Mouse (Mus musculus) frontal cortex, adult (tissue): ENCODE measurements around the gene Engase.
A peak's percentile ranks its signal among the peaks of the same experiment; 100 is the strongest.

Source experiments
- ATAC-seq: cut with Nextera tagmentation; 2 replicates; pipeline ENCODE4 v1.9.2; 2017; ENCODE audit warnings: mild to moderate bottlenecking, moderate library complexity, mixed read lengths; ENCODE audit not compliant: low TSS enrichment

Engase gene

DNA sequence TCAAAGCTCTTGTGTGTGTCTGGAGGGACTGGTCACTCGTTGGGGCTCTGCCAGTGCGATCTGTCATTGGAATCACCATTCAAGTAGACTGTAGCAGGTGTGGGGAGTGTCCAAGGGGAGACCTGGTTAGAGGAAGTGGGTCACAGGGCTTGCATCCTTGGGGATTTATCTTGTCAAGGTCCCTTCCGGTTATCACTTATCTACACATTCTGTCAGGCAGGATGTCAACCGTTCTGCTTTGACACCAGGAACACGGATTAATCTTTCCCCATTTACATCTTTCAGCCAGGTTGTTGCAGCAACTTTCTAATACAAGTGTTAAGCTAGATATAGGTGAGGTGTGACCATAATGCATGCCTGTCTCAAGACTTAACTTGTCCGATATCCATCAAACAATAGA lies 20.8 kb upstream of the Engase start:
- no peak for ATAC-seq

DNA sequence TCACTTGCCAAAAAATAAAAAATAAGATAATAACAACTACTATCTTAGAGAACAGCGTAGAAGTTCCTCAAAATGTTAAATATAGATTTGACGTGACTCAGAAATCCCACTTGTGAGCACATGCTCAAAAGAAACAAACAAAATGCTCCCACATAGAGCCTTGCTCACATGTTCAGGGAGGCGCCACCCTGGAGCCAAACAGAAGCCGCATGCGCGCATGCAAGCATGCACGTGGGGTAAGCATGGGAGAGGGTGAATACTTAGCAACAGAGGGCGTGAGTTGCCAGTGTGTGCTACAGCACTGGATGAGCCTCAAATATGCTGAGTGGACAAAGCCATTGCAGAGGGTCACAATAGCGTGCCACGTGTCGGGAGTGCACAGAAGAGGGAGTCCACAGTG lies 19.7 kb upstream of the Engase start:
- ATAC-seq: peak; percentile 88

DNA sequence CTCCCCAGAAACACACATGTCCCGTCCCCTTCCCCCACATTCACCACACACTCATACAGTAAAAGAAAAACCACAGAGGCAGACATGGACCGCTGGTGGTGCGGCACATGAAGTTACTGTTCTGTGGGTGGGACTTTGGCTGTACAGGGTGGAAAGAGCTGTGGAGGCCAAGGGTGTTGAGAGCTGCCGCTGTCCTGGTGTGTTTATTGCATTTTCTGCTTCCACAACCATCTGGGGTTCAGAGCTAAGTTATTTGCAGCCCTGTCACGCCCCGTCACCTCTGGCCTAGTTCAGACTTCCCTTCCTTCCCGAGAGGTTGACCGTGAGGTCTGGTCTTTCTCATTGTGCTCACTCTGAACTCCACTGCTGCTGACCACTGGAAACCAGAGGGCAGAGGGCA lies 17.6 kb upstream of the Engase start:
- no peak for ATAC-seq

DNA sequence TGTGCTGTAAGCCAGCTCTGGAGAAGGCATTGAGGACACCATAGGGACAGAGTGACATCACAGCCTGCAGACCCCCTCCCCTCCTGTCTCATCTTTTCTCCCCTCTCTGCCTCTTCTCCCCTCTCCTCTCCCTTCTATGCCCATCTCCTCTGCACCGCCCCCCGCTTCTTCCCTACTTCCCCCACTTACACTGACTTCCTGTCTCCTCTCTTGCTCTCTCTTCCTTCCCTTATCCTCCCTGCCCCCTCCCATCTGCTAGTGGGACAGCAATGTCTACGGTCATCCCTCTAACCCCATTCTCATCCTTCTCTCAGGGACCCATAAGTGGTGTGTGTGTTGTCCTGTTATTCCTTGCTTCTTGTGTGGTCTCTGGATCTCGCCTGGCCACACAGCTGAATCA lies 17.1 kb upstream of the Engase start:
- no peak for ATAC-seq

DNA sequence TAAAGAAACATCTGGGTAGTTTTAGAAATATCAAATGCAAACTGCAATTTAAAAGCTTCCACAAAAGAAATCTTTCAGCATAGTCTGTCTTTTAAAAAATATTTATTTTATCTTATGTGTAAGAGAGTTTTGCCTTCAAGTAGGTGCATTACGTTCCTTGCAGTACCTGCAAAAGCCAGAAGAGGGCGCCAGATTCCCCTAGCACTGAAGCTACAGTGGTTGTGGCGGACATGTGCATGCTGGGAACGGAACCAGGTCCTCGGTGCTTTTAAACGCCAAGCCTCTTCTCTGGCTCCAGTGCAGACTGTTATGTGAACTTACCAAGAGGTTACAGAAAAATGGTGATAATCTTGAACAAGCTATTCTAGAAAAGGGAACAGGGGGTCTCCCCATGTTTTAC lies 16.3 kb upstream of the Engase start:
- no peak for ATAC-seq

DNA sequence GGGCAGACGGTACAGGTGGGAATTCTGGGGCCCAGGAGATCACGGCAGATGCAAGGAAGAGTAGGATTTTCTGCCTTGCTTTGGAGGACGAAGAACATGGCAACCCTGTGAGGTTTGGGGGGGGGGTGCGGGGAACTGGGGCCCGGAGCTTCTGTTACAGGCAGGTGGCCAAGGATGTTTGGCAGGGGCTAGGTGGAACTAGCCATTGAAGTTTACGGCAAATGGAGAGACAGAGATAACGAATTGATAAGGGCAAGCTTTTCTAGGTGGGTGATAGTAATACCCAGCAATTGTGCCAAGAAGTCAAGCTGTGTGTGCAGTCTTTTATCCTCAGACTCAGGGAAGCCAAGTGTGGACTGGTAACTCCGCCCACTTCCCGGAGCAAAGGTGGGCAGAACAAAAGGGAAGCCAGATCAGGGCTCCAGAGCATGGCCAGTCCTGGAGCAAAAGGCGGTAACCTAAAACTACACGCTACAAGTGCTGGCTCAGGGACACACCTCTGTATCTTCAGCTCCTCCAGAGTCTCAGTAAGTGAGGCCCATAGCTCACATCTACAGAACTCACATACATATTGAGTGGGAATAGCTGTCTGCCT lies 9.1 kb upstream of the Engase start:
- ATAC-seq: no peak

- no peak for ATAC-seq
Observed at GRCm38 (mm10) chr11:118469509-118470160, 7.0 kb upstream of the Engase start.

GRCm38 (mm10) chr11:118470234-118470966 lies 6.2 kb upstream of the Engase start:
- ATAC-seq: no peak

- no peak for ATAC-seq
Observed at GRCm38 (mm10) chr11:118471676-118472075, 5.0 kb upstream of the Engase start.

DNA sequence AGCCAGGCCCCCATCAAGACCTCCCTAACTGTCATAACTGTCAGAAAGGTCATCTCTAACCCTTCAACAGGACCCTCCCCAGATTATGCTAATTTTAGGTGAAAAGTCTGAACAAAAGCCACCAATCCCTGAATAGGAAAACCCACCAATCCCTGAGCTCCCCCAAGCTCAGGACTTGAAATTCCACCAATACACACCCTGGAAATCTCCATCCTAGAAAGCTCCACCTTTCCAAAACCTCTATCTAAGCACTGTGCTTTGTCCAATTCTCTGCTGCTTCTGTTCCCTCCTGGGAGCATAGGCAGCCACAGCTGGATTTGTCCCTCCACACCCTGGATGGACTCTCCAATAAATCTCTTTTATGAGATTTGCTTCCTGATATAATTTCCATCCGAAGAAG lies 3.5 kb upstream of the Engase start:
- no peak for ATAC-seq

DNA sequence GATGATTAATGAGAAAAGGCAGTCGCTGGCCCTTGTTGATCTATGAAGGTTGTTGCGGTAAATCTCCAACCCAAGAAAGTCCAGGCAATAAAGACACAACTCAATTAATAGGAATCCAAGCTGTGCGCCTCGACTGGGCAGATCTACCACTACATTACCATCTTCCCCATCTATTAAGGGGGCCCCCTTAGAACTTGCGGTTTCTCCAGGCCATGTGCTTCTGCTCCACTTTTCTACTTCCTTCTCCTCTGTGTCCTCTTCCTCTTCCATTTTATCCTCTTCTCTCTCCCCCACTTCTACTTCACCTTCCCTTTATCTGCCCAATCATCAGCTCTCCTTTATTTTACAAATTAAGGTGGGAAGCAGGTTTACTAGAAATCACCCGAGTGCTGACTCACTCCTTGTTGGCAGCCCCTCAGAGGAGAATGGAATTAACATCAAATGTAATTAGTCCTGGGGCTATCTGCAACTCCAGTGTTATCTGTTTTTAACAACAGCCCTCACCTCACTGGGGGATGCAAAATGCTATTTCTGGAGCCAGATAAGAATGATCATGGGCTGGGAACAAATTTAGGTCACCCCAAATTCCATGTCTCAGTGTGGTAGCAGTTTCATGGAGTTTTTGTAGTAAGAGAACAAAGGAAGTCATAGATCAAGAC lies 2.7 kb upstream of the Engase start:
- no peak for ATAC-seq

GRCm38 (mm10) chr11:118475496-118476083 lies 1.0 kb upstream of the Engase start:
- ATAC-seq: no peak

- no peak for ATAC-seq
Observed at GRCm38 (mm10) chr11:118479776-118480175, 3.1 kb downstream of the Engase start.

DNA sequence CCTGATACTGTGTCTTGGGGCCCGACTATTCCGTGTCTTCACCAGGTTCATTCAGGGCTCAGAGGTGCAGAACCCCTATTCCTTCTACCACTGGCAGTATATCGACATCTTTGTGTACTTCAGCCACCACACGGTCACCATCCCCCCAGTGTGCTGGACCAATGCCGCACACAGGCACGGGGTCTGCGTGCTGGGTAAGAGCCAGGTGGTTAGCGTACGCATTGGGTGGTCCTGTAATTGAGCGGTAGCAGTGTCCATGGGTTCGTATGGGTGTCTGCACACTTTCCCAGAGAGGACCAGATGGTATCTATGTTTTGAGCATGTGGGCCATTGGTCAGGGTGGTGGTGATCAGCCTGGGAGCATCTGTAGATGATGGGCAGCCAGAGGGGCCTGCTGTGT lies 4.6 kb downstream of the Engase start:
- ATAC-seq: no peak

DNA sequence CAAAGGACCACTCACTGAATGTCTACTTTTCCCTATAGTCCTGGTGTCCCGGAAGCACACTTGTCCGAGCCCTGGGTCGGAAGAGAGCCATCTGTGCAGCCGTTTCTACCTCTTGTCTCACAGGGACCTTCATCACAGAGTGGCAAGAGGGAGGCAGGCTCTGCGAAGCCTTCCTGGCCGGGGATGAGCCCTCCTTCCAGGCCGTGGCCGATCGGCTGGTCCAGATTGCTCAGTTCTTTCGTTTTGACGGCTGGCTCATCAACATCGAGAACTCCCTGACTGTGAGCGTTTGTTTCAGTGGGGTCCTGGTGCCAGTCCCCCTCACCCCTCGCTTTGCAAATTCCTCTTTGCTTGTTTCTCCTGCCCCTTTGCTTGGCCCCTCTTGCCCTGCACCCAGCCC lies 5.1 kb downstream of the Engase start:
- no peak for ATAC-seq

- ATAC-seq: no peak
Observed at GRCm38 (mm10) chr11:118484169-118484568, 7.5 kb downstream of the Engase start.

DNA sequence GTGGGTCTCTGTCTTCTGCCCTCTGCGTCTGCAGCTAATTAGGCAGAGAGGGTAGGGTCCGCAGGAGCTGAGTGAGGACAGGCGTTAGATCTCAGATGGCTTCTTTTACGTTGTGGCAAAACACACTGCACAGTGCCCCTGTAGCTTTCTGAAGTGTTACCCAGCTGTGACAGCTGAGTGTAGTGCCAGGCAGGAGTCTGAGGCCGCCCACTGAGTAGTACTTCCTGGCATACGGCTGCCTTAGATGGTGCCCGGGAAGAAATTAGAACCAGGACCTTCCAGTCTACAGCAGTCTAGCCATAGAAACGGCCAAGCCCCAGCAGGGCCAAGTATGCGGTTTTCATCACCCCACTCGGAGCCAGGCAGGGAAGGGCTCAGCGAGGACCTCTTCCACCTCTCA lies 8.7 kb downstream of the Engase start:
- peak; percentile 25 for ATAC-seq

- ATAC-seq: 0 out of 2 replicates have a peak, but pooled peaks have one; percentile 0
Observed at GRCm38 (mm10) chr11:118485780-118486179, 9.2 kb downstream of the Engase start.

- no peak for ATAC-seq
Observed at GRCm38 (mm10) chr11:118486281-118486680, 9.7 kb downstream of the Engase start.

- ATAC-seq: peak; percentile 3; the same call in 1 of the 2 replicates
Observed at GRCm38 (mm10) chr11:118486881-118487772, 10.5 kb downstream of the Engase start.
